Comparison of ENCODE assay signal across 27 mouse cellular contexts in the genomic region with DNA sequence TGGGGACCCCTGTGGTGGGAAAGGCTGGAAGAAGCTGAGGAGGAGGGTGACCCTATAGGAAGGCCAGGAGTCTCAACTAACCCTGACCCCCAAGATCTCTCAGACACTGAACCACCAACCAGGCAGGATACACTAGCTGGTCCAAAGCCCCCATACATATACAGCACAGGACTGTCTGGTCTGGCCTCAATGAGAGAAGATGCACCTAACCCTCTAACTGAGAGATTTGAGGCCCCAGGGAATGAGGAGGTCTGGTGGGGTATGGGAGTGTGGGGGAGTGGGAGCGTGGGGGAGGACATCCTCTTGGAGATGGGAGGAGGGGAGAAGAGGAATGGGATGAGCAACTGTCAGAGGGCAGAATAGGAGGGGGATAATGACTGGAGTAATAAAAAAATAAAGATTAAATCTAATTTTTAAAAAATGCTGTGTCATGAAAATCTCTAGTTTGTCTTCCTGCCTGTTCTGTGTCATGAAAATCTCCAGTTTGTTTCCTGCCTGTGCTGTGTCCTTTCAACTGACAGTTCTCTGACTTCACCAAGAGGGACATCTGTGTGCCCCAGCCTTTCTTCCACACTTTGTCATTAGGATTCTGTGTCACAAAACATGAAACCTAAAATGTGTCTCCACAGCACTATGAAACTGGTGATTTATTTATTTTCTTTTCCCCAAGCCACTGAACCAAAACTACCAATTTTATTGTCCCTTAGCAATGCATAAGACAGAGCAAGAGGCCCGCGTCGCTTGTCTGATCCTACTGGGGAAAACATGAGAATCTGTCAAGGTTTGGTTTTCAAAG.
DNase-seq lines count a peak whose midpoint lies in the region; ATAC-seq and TF ChIP-seq lines count a peak whose summit lies in the region.
"Had no signal": no experiment of that assay in that cellular context is flagged by ENCODE, and none has a peak within 500 bp of the region (broad histone marks: within the 10 kb centered on the region; RNA-seq: fewer than 3 reads in every experiment).

No protein-coding gene starts in this region.

- H3K36me3 ChIP-seq in forebrain, embryonic 15.5 days = no peaks in the 10 kb centered on the region
- no peaks in the 10 kb centered on the region for H3K36me3 ChIP-seq in forebrain, embryonic 11.5 days (ENCODE audit: control insufficient read depth, insufficient read depth, low read length)
- H3K36me3 ChIP-seq in hindbrain, embryonic 14.5 days (replicated peaks; ENCODE audit: control insufficient read depth, insufficient read depth) = no peaks in the 10 kb centered on the region
- no peaks in the 10 kb centered on the region for H3K36me3 ChIP-seq in hindbrain, embryonic 11.5 days (ENCODE audit: control insufficient read depth, insufficient read depth, low read length)
- H3K36me3 ChIP-seq in kidney, postnatal 0 days (ENCODE audit: insufficient read depth, low read length) = no peaks in the 10 kb centered on the region
- H3K36me3 ChIP-seq in stomach, embryonic 14.5 days (ENCODE audit: control insufficient read depth, insufficient read depth, low read length) = no peaks in the 10 kb centered on the region
- no peaks in the 10 kb centered on the region for H3K36me3 ChIP-seq in stomach, postnatal 0 days (ENCODE audit: control insufficient read depth, insufficient read depth, low read length)
- H3K36me3 ChIP-seq: embryonic facial prominence, embryonic 10.5 days; embryonic facial prominence, embryonic 15.5 days; liver, embryonic 12.5 days had no signal

- no peak overlapping the region for H3K9ac ChIP-seq in forebrain, embryonic 15.5 days (replicated peaks)
- no peak overlapping the region for H3K9ac ChIP-seq in forebrain, embryonic 11.5 days (ENCODE audit: low read length)
- H3K9ac ChIP-seq in hindbrain, embryonic 14.5 days = no peak overlapping the region
- H3K9ac ChIP-seq in hindbrain, embryonic 11.5 days (ENCODE audit: low read depth, low read length) = no peak overlapping the region
- H3K9ac ChIP-seq in kidney, postnatal 0 days (ENCODE audit: low read depth, low read length) = no peak overlapping the region
- H3K9ac ChIP-seq in stomach, embryonic 14.5 days (replicated peaks; ENCODE audit: low read depth, low read length) = no peak overlapping the region
- H3K9ac ChIP-seq in stomach, postnatal 0 days (ENCODE audit: low read length) = no peak overlapping the region
- H3K9ac ChIP-seq: embryonic facial prominence, embryonic 15.5 days; liver, embryonic 12.5 days; liver, postnatal 0 days had no signal

- TF ChIP-seq CTCF in kidney, postnatal 0 days (IDR thresholded peaks at IDR 0.05; ENCODE audit: low read depth) = no peak
- no peak for TF ChIP-seq CTCF in stomach, postnatal 0 days (IDR thresholded peaks at IDR 0.05; ENCODE audit: low read depth)

- peaks cover 7% of the 10 kb centered on the region for H3K4me1 ChIP-seq in forebrain, embryonic 15.5 days
- no peaks in the 10 kb centered on the region for H3K4me1 ChIP-seq in forebrain, embryonic 11.5 days (replicated peaks; ENCODE audit: control insufficient read depth, insufficient read depth, low read length)
- H3K4me1 ChIP-seq in hindbrain, embryonic 14.5 days (replicated peaks; ENCODE audit: control insufficient read depth, insufficient read depth, low read length) = peaks cover 7% of the 10 kb centered on the region; the same call in 1 of the 2 replicates
- H3K4me1 ChIP-seq in hindbrain, embryonic 11.5 days (replicated peaks; ENCODE audit: control insufficient read depth, insufficient read depth, low read length) = no peaks in the 10 kb centered on the region
- no peaks in the 10 kb centered on the region for H3K4me1 ChIP-seq in kidney, postnatal 0 days (replicated peaks; ENCODE audit: insufficient read depth, low read length)
- H3K4me1 ChIP-seq in stomach, embryonic 14.5 days (ENCODE audit: control insufficient read depth, insufficient read depth, low read length) = no peaks in the 10 kb centered on the region
- H3K4me1 ChIP-seq in stomach, postnatal 0 days (replicated peaks; ENCODE audit: control insufficient read depth, insufficient read depth) = no peaks in the 10 kb centered on the region
- H3K4me1 ChIP-seq: embryonic facial prominence, embryonic 10.5 days; liver, embryonic 12.5 days had no signal

- H3K4me2 ChIP-seq in forebrain, embryonic 15.5 days (replicated peaks) = no peak overlapping the region
- H3K4me2 ChIP-seq in forebrain, embryonic 11.5 days (ENCODE audit: low read depth, low read length, severe bottlenecking) = no peak overlapping the region
- H3K4me2 ChIP-seq in hindbrain, embryonic 14.5 days (replicated peaks) = no peak overlapping the region
- H3K4me2 ChIP-seq in hindbrain, embryonic 11.5 days (replicated peaks; ENCODE audit: low read depth, low read length) = no peak overlapping the region
- no peak overlapping the region for H3K4me2 ChIP-seq in kidney, postnatal 0 days (ENCODE audit: low read length)
- H3K4me2 ChIP-seq in stomach, embryonic 14.5 days (replicated peaks; ENCODE audit: low read depth, low read length) = no peak overlapping the region
- no peak overlapping the region for H3K4me2 ChIP-seq in stomach, postnatal 0 days (replicated peaks; ENCODE audit: low read depth)
- H3K4me2 ChIP-seq: embryonic facial prominence, embryonic 15.5 days; heart, embryonic 11.5 days; liver, embryonic 12.5 days had no signal

- H3K27me3 ChIP-seq in forebrain, embryonic 15.5 days = no peaks in the 10 kb centered on the region
- no peaks in the 10 kb centered on the region for H3K27me3 ChIP-seq in forebrain, embryonic 11.5 days (ENCODE audit: control insufficient read depth, insufficient read depth, low read length)
- H3K27me3 ChIP-seq in hindbrain, embryonic 14.5 days (ENCODE audit: control insufficient read depth, insufficient read depth, low read length) = no peaks in the 10 kb centered on the region
- no peaks in the 10 kb centered on the region for H3K27me3 ChIP-seq in hindbrain, embryonic 11.5 days (ENCODE audit: control insufficient read depth, insufficient read depth, low read length)
- H3K27me3 ChIP-seq in kidney, postnatal 0 days (ENCODE audit: insufficient read depth, low read length) = no peaks in the 10 kb centered on the region
- no peaks in the 10 kb centered on the region for H3K27me3 ChIP-seq in stomach, embryonic 14.5 days (ENCODE audit: control insufficient read depth, insufficient read depth, low read length)
- H3K27me3 ChIP-seq in stomach, postnatal 0 days (ENCODE audit: control insufficient read depth, insufficient read depth, low read length) = no peaks in the 10 kb centered on the region
- H3K27me3 ChIP-seq: embryonic facial prominence, embryonic 15.5 days; liver, embryonic 12.5 days; Patski had no signal

- 0 out of 2 replicates have a peak overlapping the region, but pooled peaks have one; percentile 8 for H3K27ac ChIP-seq in forebrain, embryonic 15.5 days (replicated peaks)
- no peak overlapping the region for H3K27ac ChIP-seq in forebrain, embryonic 11.5 days (ENCODE audit: low read depth, low read length)
- H3K27ac ChIP-seq in hindbrain, embryonic 14.5 days = peak overlapping the region; percentile 36
- no peak overlapping the region for H3K27ac ChIP-seq in hindbrain, embryonic 11.5 days (ENCODE audit: low read depth, low read length)
- H3K27ac ChIP-seq in kidney, postnatal 0 days = no peak overlapping the region
- no peak overlapping the region for H3K27ac ChIP-seq in stomach, embryonic 14.5 days (ENCODE audit: low read length)
- no peak overlapping the region for H3K27ac ChIP-seq in stomach, postnatal 0 days (replicated peaks)
- H3K27ac ChIP-seq: embryonic facial prominence, embryonic 10.5 days; embryonic facial prominence, embryonic 15.5 days; liver, embryonic 12.5 days; macrophage had no signal

- DNase-seq in forebrain, embryonic 11.5 days (ENCODE audit: low spot score) = no peak
- DNase-seq in hindbrain, embryonic 14.5 days (ENCODE audit: low spot score) = no peak
- DNase-seq in hindbrain, embryonic 11.5 days (ENCODE audit: low spot score) = no peak
- DNase-seq in kidney, postnatal 0 days (ENCODE audit: low spot score) = peak; percentile 50
- no peak for DNase-seq in kidney, postnatal 14 days
- no peak for DNase-seq in stomach, postnatal 0 days (ENCODE audit: low spot score)
- DNase-seq: adrenal gland, postnatal 10 days; cerebellum, adult 8-10 months; cerebellum, postnatal 25 days; gastrocnemius, postnatal 25 days; heart, adult 18-20 months; heart, postnatal 4 days; kidney, adult 18-20 months; layer of hippocampus, postnatal 36 days; left cerebral cortex, postnatal 4 days; liver, postnatal 0 days; right cerebral cortex, postnatal 25 days; thymus, adult 2 months; thymus, postnatal 36 days had no signal

- WGBS in forebrain, embryonic 15.5 days = 76% methylated on average over 4 of the region's 4 CpGs
- 92% methylated on average over 4 of the region's 4 CpGs for WGBS in forebrain, embryonic 11.5 days
- WGBS in hindbrain, embryonic 14.5 days = 77% methylated on average over 4 of the region's 4 CpGs
- 86% methylated on average over 4 of the region's 4 CpGs for WGBS in hindbrain, embryonic 11.5 days
- WGBS in kidney, postnatal 0 days = 32% methylated on average over 4 of the region's 4 CpGs
- WGBS in stomach, embryonic 14.5 days = 78% methylated on average over 4 of the region's 4 CpGs
- WGBS in stomach, postnatal 0 days = 77% methylated on average over 4 of the region's 4 CpGs

- no peak for ATAC-seq in forebrain, embryonic 15.5 days (replicated peaks)
- no peak for ATAC-seq in forebrain, embryonic 11.5 days (replicated peaks; ENCODE audit: low FRiP score)
- ATAC-seq in hindbrain, embryonic 14.5 days (ENCODE audit: low FRiP score) = no peak
- no peak for ATAC-seq in hindbrain, embryonic 11.5 days (ENCODE audit: low FRiP score)
- ATAC-seq in kidney, postnatal 0 days (replicated peaks; ENCODE audit: low FRiP score, low read depth) = no peak
- ATAC-seq in stomach, embryonic 14.5 days (ENCODE audit: insufficient number of reproducible peaks, insufficient read depth, low FRiP score, low read depth) = peak; percentile 28; the same call in 1 of the 2 replicates
- ATAC-seq in stomach, postnatal 0 days (ENCODE audit: low FRiP score, low TSS enrichment) = no peak
- ATAC-seq: liver, embryonic 12.5 days; liver, postnatal 0 days; Patski had no signal

- H3K4me3 ChIP-seq in forebrain, embryonic 15.5 days = no peak overlapping the region
- H3K4me3 ChIP-seq in forebrain, embryonic 11.5 days (ENCODE audit: low read depth, low read length) = no peak overlapping the region
- H3K4me3 ChIP-seq in hindbrain, embryonic 14.5 days (replicated peaks; ENCODE audit: low read length) = no peak overlapping the region
- H3K4me3 ChIP-seq in hindbrain, embryonic 11.5 days (ENCODE audit: low read depth, low read length) = no peak overlapping the region
- H3K4me3 ChIP-seq in kidney, postnatal 0 days (replicated peaks; ENCODE audit: low read depth, low read length) = no peak overlapping the region
- no peak overlapping the region for H3K4me3 ChIP-seq in stomach, embryonic 14.5 days (ENCODE audit: low read depth, low read length)
- H3K4me3 ChIP-seq in stomach, postnatal 0 days (ENCODE audit: low read depth, low read length) = no peak overlapping the region
- H3K4me3 ChIP-seq: embryonic facial prominence, embryonic 10.5 days; embryonic facial prominence, embryonic 15.5 days; liver, embryonic 12.5 days had no signal

- no peaks in the 10 kb centered on the region for H3K9me3 ChIP-seq in forebrain, embryonic 15.5 days
- no peaks in the 10 kb centered on the region for H3K9me3 ChIP-seq in forebrain, embryonic 11.5 days (ENCODE audit: control insufficient read depth, low read length)
- no peaks in the 10 kb centered on the region for H3K9me3 ChIP-seq in hindbrain, embryonic 14.5 days (ENCODE audit: control insufficient read depth, low read length)
- no peaks in the 10 kb centered on the region for H3K9me3 ChIP-seq in hindbrain, embryonic 11.5 days (ENCODE audit: control insufficient read depth, low read length)
- no peaks in the 10 kb centered on the region for H3K9me3 ChIP-seq in kidney, postnatal 0 days (replicated peaks; ENCODE audit: low read length)
- H3K9me3 ChIP-seq in stomach, embryonic 14.5 days (ENCODE audit: control insufficient read depth, low read depth, low read length) = no peaks in the 10 kb centered on the region
- H3K9me3 ChIP-seq in stomach, postnatal 0 days (ENCODE audit: control insufficient read depth, low read length) = no peaks in the 10 kb centered on the region
- H3K9me3 ChIP-seq: embryonic facial prominence, embryonic 10.5 days; embryonic facial prominence, embryonic 15.5 days; liver, embryonic 12.5 days had no signal

- TF ChIP-seq EP300 in stomach, postnatal 0 days (optimal IDR thresholded peaks at IDR 0.05) = no peak

Comparison
In these comparisons a context has a peak if more than half of its experiments do, and no peak if none do; other contexts are left out.
1. H3K27ac ChIP-seq: peak in forebrain, embryonic 15.5 days (single experiment) and hindbrain, embryonic 14.5 days (single experiment); none in forebrain, embryonic 11.5 days (single experiment), hindbrain, embryonic 11.5 days (single experiment), kidney, postnatal 0 days (single experiment), stomach, embryonic 14.5 days (single experiment) and stomach, postnatal 0 days (single experiment).